Mouse (Mus musculus) ES-E14 (cell line): ENCODE measurements at regions not wholly inside any gene's neighbourhood (a gene's known extent, or its start where the extent isn't known, plus 50 kb on each side); places are given as distances from the start of the nearest gene placed in this dataset.

Source experiments
- CHD2 ChIP-seq: IDR thresholded peaks from 2 replicates; pipeline ENCODE4 v1.6.1; 2014; ENCODE audit warnings: mild to moderate bottlenecking, low read depth, low read length, inconsistent platforms
- HCFC1 ChIP-seq: IDR thresholded peaks from 2 replicates; pipeline ENCODE4 v1.6.1; 2012; ENCODE audit warnings: low read length, inconsistent platforms, borderline replicate concordance; ENCODE audit not compliant: insufficient read depth
- MAFK ChIP-seq: IDR thresholded peaks from 2 replicates; pipeline ENCODE4 v1.6.1; 2014; ENCODE audit warnings: mild to moderate bottlenecking, low read depth, low read length, inconsistent platforms; ENCODE audit not compliant: insufficient read depth

DNA sequence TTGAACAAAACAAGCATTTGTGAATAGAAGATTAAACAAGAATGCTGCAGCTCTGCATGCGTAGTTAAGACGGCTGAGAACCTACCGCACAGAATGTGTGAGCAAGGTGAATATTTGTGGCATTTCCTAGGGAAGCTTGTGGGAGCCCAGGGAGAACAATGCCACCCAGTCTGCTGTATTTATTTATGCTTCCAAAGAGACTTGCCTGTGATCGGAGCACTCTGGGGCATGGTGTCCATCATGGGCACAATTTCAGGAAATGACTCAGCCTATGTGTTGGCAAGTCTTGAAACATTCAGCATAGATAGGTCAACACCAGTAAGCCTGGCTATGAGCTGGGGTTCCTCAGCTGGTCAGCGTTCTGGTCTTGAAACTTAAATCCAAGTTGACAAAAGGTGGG lies 140.2 kb upstream of the Pkdcc start:
- TF ChIP-seq MAFK (no peak), HCFC1 (no peak), CHD2 (no peak)
